ENCODE assay signal across 22 mouse cellular contexts in genomic region chr2:7826272-7826671, GRCm38 (mm10).
DNase-seq lines count a peak whose midpoint lies in the region; ATAC-seq and TF ChIP-seq lines count a peak whose summit lies in the region.
"Had no signal": no experiment of that assay in that cellular context is flagged by ENCODE, and none has a peak within 500 bp of the region (broad histone marks: within the 10 kb centered on the region; RNA-seq: fewer than 3 reads in every experiment).

No protein-coding gene starts in this region.

- H3K4me2 ChIP-seq in forebrain, postnatal 0 days (ENCODE audit: low read depth) = no peak overlapping the region
- no peak overlapping the region for H3K4me2 ChIP-seq in forebrain, embryonic 13.5 days
- H3K4me2 ChIP-seq in midbrain, embryonic 13.5 days (replicated peaks) = no peak overlapping the region
- H3K4me2 ChIP-seq in midbrain, embryonic 11.5 days = no peak overlapping the region
- H3K4me2 ChIP-seq: forebrain, embryonic 12.5 days; midbrain, embryonic 12.5 days; stomach, embryonic 15.5 days had no signal

- H3K27me3 ChIP-seq in forebrain, postnatal 0 days (ENCODE audit: insufficient read depth, low read length) = no peaks in the 10 kb centered on the region
- no peaks in the 10 kb centered on the region for H3K27me3 ChIP-seq in forebrain, embryonic 13.5 days
- H3K27me3 ChIP-seq in midbrain, embryonic 13.5 days = no peaks in the 10 kb centered on the region
- H3K27me3 ChIP-seq in midbrain, embryonic 11.5 days (ENCODE audit: control insufficient read depth, insufficient read depth, low read length) = no peaks in the 10 kb centered on the region
- H3K27me3 ChIP-seq: forebrain, embryonic 12.5 days; midbrain, embryonic 12.5 days; Patski; stomach, embryonic 15.5 days had no signal

- H3K9ac ChIP-seq in forebrain, postnatal 0 days = no peak overlapping the region
- H3K9ac ChIP-seq in forebrain, embryonic 13.5 days = no peak overlapping the region
- H3K9ac ChIP-seq in midbrain, embryonic 13.5 days (replicated peaks) = no peak overlapping the region
- no peak overlapping the region for H3K9ac ChIP-seq in midbrain, embryonic 11.5 days (ENCODE audit: low read length)
- H3K9ac ChIP-seq: forebrain, embryonic 12.5 days; liver, embryonic 14.5 days; midbrain, embryonic 12.5 days; stomach, embryonic 15.5 days had no signal

- TF ChIP-seq CTCF in forebrain, postnatal 0 days (IDR thresholded peaks at IDR 0.05; ENCODE audit: low read depth) = no peak
- no peak for TF ChIP-seq CTCF in brain, embryonic 14.5 days (IDR thresholded peaks at IDR 0.05; ENCODE audit: borderline replicate concordance, extremely low read depth, insufficient read depth, insufficient read length)

- no peak overlapping the region for H3K4me3 ChIP-seq in forebrain, postnatal 0 days (ENCODE audit: low read depth, low read length)
- no peak overlapping the region for H3K4me3 ChIP-seq in forebrain, embryonic 13.5 days
- no peak overlapping the region for H3K4me3 ChIP-seq in midbrain, embryonic 13.5 days (replicated peaks)
- H3K4me3 ChIP-seq in midbrain, embryonic 11.5 days (ENCODE audit: low read depth, low read length) = no peak overlapping the region
- H3K4me3 ChIP-seq: embryonic facial prominence, embryonic 10.5 days; forebrain, embryonic 12.5 days; heart, embryonic 10.5 days; midbrain, embryonic 12.5 days; stomach, embryonic 15.5 days had no signal

- no peak overlapping the region for H3K27ac ChIP-seq in forebrain, postnatal 0 days (ENCODE audit: low read depth, low read length)
- H3K27ac ChIP-seq in forebrain, embryonic 13.5 days = no peak overlapping the region
- H3K27ac ChIP-seq in midbrain, embryonic 13.5 days = no peak overlapping the region
- no peak overlapping the region for H3K27ac ChIP-seq in midbrain, embryonic 11.5 days (ENCODE audit: low read depth, low read length)
- H3K27ac ChIP-seq: embryonic facial prominence, embryonic 10.5 days; forebrain, embryonic 12.5 days; heart, embryonic 10.5 days; liver, embryonic 14.5 days; macrophage; midbrain, embryonic 12.5 days; stomach, embryonic 15.5 days had no signal

- 0 out of 2 replicates have a peak, but pooled peaks have one; percentile 29 for ATAC-seq in forebrain, postnatal 0 days
- ATAC-seq in forebrain, embryonic 13.5 days = no peak
- peak; percentile 37; the same call in 1 of the 2 replicates for ATAC-seq in midbrain, embryonic 13.5 days
- no peak for ATAC-seq in midbrain, embryonic 11.5 days (ENCODE audit: low FRiP score)
- ATAC-seq in erythroid progenitor cell, adult 5-6 weeks (replicated peaks; ENCODE audit: low FRiP score, poor library complexity, severe bottlenecking) = no peak
- ATAC-seq: CD4-positive, CD25-positive, alpha-beta regulatory T cell, adult 4 months; Patski had no signal

- H3K4me1 ChIP-seq in forebrain, postnatal 0 days (ENCODE audit: insufficient read depth) = no peaks in the 10 kb centered on the region
- no peaks in the 10 kb centered on the region for H3K4me1 ChIP-seq in forebrain, embryonic 13.5 days
- no peaks in the 10 kb centered on the region for H3K4me1 ChIP-seq in midbrain, embryonic 13.5 days (replicated peaks)
- H3K4me1 ChIP-seq in midbrain, embryonic 11.5 days (ENCODE audit: control insufficient read depth, insufficient read depth, low read length) = no peaks in the 10 kb centered on the region
- H3K4me1 ChIP-seq: embryonic facial prominence, embryonic 10.5 days; forebrain, embryonic 12.5 days; heart, embryonic 10.5 days; midbrain, embryonic 12.5 days; stomach, embryonic 15.5 days had no signal

- H3K36me3 ChIP-seq in forebrain, postnatal 0 days (ENCODE audit: insufficient read depth) = no peaks in the 10 kb centered on the region
- H3K36me3 ChIP-seq in forebrain, embryonic 13.5 days (ENCODE audit: poor library complexity, severe bottlenecking) = no peaks in the 10 kb centered on the region
- H3K36me3 ChIP-seq in midbrain, embryonic 13.5 days = no peaks in the 10 kb centered on the region
- no peaks in the 10 kb centered on the region for H3K36me3 ChIP-seq in midbrain, embryonic 11.5 days (ENCODE audit: control insufficient read depth, insufficient read depth, low read length)
- H3K36me3 ChIP-seq: embryonic facial prominence, embryonic 10.5 days; forebrain, embryonic 12.5 days; heart, embryonic 10.5 days; midbrain, embryonic 12.5 days; stomach, embryonic 15.5 days had no signal

- no peaks in the 10 kb centered on the region for H3K9me3 ChIP-seq in forebrain, postnatal 0 days (ENCODE audit: low read length)
- no peaks in the 10 kb centered on the region for H3K9me3 ChIP-seq in forebrain, embryonic 13.5 days (replicated peaks)
- no peaks in the 10 kb centered on the region for H3K9me3 ChIP-seq in midbrain, embryonic 13.5 days
- H3K9me3 ChIP-seq in midbrain, embryonic 11.5 days (ENCODE audit: control insufficient read depth, low read length) = no peaks in the 10 kb centered on the region
- H3K9me3 ChIP-seq: embryonic facial prominence, embryonic 10.5 days; forebrain, embryonic 12.5 days; heart, embryonic 10.5 days; midbrain, embryonic 12.5 days; stomach, embryonic 15.5 days had no signal

- WGBS in forebrain, postnatal 0 days = 64% methylated on average over 7 of the region's 7 CpGs
- WGBS in forebrain, embryonic 13.5 days = 67% methylated on average over 7 of the region's 7 CpGs
- WGBS in midbrain, embryonic 13.5 days = 62% methylated on average over 7 of the region's 7 CpGs
- WGBS in midbrain, embryonic 11.5 days = 70% methylated on average over 7 of the region's 7 CpGs

- peak; percentile 14 for DNase-seq in forebrain, postnatal 0 days
- no peak for DNase-seq in midbrain, embryonic 11.5 days (ENCODE audit: low spot score, missing footprints)
- peak; percentile 48 for DNase-seq in brain, embryonic 14.5 days (ENCODE audit: low read depth)
- peak; percentile 9 to 10 for DNase-seq in layer of hippocampus, postnatal 36 days
- DNase-seq in adrenal gland, postnatal 14 days = no peak
- DNase-seq: adrenal gland, postnatal 25 days; cerebellum, adult 2 months; kidney, adult 9 months; kidney, postnatal 36 days; thymus, adult 2 months had no signal

- no peak for TF ChIP-seq POLR2A in brain, embryonic 14.5 days (IDR thresholded peaks at IDR 0.05; ENCODE audit: borderline replicate concordance, extremely low read depth, insufficient read depth, insufficient read length, poor library complexity, severe bottlenecking)

Comparison
In these comparisons a context has a peak if more than half of its experiments do, and no peak if none do; other contexts are left out.
1. ATAC-seq: peak in forebrain, postnatal 0 days (single experiment) and midbrain, embryonic 13.5 days (single experiment); none in forebrain, embryonic 13.5 days (single experiment), midbrain, embryonic 11.5 days (single experiment) and erythroid progenitor cell, adult 5-6 weeks (single experiment).
2. DNase-seq: peak in forebrain, postnatal 0 days (single experiment), brain, embryonic 14.5 days (single experiment) and layer of hippocampus, postnatal 36 days (2 of 2); none in midbrain, embryonic 11.5 days (single experiment) and adrenal gland, postnatal 14 days (single experiment).